Mouse (Mus musculus) layer of hippocampus, adult 11-12 months (tissue): Measurements from ENCODE around the gene Smpdl3b.
"Not testable (repeated sequence)": the region's sequence is repeated elsewhere in the genome, so short reads cannot be mapped to it uniquely, and the experiment has no call there.

ENCODE experiments used
- DNase-seq: peaks from one replicate; pipeline ENCODE4 v3.0.0; 2022; ENCODE audit warnings: low spot score

Smpdl3b gene

DNA sequence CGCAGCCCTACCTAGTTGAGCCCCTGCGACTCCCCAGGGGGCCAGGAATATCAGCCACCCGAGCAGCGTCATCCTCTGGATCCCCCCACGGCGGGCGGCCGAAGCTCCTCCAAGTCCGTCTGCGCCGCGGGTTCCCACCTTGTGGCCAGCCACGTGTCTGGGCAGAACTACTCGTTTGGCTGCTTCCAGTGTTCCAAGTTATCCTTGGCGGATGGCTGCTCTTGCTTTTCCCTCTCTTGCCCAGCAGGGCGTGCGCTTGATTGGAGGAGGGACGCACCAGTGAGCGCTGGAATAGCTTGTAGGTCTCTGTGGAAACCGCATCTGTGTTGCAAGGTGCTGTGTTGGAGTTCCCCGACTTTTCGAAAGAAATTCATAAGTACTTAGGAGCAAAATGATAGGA is at the start of gene Smpdl3b:
Gene Smpdl3b (minus strand): TSS at position 279 of the 400 bp plus-strand sequence.
- DNase-seq: peak; percentile 69

GRCm38 (mm10) chr4:132806620-132807191 is 49.7 kb upstream of the Smpdl3b start:
- no peak for DNase-seq

DNA sequence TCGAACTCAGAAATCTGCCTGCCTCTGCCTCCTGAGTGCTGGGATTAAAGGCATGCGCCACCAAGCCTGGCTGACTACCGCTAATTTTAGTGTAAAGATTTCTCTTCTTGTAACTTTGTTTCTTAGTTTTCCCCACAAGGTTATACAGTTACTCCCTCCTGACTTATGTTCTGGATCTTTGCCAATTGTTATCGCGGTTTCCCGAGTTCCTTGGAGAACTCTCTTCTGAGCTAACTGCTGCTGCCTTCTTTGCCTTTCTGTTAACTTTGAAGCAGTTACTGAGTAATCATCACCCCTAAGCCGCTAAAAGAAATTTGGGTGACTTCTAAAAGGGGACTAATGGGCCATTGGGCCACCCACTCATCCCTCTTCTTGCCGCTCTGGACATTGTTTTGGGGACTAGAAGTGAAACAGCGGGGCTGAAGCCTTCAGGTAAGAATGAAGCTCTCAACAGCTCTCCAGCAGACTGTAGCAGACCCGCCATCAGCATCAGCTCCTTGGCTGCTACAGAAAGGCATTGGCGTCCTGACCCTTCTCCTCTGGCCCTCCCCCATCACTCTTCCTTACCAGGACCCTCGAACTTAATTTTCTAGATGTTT is 48.6 kb upstream of the Smpdl3b start:
- no peak for DNase-seq

GRCm38 (mm10) chr4:132805146-132805545 is 48.1 kb upstream of the Smpdl3b start:
- no peak for DNase-seq

DNA sequence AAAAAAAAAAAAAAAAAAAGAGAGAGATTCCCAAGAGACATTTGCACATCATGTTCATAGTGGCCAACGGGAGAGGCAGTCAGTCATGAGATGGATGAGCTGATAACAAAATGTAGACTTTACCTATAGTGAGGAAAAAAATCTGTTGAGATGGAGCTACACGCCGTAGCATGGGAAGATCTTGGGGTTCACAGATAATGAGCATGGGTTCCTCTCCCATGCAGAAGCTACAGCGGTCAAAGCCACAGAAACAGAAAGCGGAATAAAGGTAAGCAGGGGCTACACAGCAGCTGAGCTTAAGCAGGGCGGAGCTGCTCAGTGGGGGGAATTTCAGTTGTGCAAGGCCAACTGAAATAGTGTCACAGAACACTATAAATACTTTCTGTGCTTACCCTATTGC is 47.3 kb upstream of the Smpdl3b start:
- no peak for DNase-seq

GRCm38 (mm10) chr4:132803876-132804275 is 46.8 kb upstream of the Smpdl3b start:
- DNase-seq: no peak

DNA sequence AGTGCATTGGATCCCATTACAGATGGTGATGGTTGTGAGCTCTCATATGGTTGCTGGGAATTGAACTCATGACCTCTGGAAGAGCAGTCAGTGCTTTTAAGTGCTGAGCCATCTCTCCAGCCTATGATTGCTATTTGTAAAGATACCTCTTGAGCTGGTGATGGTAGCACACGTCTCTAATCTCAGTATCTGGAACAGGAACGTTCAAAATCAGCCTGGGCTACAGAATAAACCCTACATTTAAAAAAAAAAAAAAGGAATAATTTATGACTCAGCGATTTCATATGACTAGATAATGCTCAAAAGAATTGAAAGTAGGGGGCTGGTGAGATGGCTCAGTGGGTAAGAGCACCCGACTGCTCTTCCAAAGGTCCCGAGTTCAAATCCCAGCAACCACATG is 46.2 kb upstream of the Smpdl3b start:
- no peak for DNase-seq

DNA sequence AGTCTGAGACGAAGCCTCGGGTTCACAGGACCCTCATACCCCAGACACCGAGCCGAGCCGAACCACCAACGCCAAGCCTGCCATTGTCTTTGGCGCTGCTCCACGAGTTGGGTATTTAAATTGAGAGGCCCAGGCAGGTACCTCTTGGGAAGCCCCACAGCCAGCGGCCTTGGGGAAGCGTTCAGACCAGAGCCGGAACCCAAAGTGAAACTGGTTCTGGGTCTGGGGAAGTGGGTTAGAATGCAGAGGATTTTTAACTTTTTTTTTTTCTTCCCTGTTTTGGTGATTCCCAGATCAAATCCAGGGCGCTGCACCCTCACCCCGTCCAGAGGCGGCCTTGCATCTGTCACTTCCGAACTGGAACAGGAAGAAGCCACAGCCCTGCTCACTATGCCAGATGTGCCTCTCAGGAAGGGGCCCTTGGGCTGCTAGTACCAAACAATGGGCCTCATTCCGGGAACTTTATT is 45.2 kb upstream of the Smpdl3b start:
- no peak for DNase-seq

- DNase-seq: no peak
Measured at GRCm38 (mm10) chr4:132801176-132802077, 44.4 kb upstream of the Smpdl3b start.

- DNase-seq: no peak
Measured at GRCm38 (mm10) chr4:132799845-132800244, 42.8 kb upstream of the Smpdl3b start.

GRCm38 (mm10) chr4:132798666-132799065 is 41.6 kb upstream of the Smpdl3b start:
- DNase-seq: not testable (repeated sequence)

- DNase-seq: no peak
Measured at GRCm38 (mm10) chr4:132798028-132798427, 41.0 kb upstream of the Smpdl3b start.

- no peak for DNase-seq
Measured at GRCm38 (mm10) chr4:132797461-132797860, 40.4 kb upstream of the Smpdl3b start.

GRCm38 (mm10) chr4:132796196-132796886 is 39.3 kb upstream of the Smpdl3b start, which contains the start of gene Themis2:
TSS of gene Themis2 (minus strand) at chr4:132796387.
- DNase-seq: peak; percentile 68

- no peak for DNase-seq
Measured at GRCm38 (mm10) chr4:132795171-132795570, 38.1 kb upstream of the Smpdl3b start.

- no peak for DNase-seq
Measured at GRCm38 (mm10) chr4:132794760-132795159, 37.7 kb upstream of the Smpdl3b start.

DNA sequence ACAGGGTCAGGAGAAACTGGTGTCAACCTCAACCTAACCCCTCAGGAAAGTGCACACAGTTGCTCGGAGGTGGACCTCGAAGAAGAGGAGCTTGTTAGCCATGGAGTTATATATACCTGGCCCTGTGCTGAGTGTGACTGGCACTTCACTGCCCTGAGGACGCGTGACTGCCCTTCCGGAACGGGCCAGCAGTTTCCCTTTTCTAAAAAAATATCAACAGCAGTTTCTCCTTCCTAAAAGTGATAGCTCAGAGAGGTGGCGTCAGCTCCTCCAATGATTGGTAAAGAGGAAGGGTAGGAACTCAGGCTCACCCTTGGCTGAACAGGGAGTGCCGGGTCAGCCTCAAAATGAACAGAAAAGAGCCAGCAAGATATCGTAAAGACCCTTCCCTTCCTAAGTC is 37.0 kb upstream of the Smpdl3b start:
- DNase-seq: no peak

DNA sequence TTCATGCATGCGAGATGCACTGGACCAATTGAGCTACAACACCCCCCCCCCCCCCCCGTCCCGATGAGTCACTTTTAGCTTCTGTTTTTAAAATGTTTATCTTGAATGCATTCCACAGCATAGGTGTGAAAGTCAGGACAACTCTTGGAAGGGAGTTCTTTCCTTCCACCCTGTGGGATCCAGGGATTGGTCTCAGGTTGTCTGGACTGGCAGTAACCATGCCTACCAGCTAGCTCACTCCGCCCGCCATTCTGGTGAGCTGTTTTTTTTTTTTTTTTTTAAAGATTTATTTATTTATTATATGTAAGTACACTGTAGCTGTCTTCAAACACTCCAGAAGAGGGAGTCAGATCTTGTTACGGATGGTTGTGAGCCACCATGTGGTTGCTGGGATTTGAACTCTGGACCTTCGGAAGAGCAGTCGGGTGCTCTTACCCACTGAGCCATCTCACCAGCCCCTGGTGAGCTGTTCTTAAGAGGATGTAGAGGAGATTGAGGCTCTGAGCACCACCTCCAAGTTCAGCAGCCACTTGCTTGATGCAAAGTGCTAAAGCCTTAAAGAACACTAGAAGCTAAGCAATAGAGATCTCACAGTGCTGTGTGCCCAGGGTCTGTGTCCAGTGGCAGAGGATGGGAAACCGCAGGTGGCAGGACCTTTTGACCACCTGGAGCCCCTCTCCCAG is 36.4 kb upstream of the Smpdl3b start:
- DNase-seq: not testable (repeated sequence)

DNA sequence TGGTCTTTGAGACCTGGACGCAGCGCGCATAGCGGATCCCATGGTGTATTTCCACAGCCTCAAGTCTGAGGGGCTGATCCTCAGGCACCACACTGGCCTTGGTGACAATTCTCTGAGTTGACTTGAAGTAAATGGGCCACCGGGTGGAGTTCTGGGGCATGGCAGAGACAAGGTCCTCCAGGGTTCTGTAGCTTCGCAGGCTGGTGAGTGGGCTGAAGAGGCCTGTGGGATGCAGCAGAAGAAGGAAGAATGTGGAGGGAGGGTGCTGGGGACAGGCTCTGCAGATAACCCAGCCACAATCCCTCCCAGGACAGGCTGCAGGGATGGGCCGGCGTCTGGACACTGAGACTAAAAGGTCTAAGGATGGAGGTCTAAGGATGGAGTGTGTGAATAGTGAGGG is 32.7 kb upstream of the Smpdl3b start:
- no peak for DNase-seq

DNA sequence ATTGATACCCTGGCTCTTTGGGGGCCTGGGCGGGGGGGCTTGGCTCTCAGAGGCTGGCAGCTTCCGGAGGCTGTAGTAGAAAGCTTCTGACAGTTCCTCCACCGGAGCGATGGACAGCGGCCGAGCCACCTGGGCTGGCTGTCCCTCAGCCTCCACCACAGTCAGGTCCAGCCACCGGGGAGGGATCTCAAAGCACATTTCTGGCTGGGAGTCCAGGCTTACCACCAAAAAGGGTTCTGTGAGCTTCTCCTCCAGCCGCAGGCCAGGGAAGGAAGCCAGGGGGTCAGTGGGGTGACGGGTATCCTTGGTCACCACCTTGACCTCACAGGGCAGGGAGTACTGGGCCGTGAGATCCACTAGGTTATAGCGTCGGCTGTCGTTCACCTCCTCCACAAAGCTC is 28.2 kb upstream of the Smpdl3b start:
- no peak for DNase-seq

GRCm38 (mm10) chr4:132783732-132784131 is 26.7 kb upstream of the Smpdl3b start:
- DNase-seq: no peak

DNA sequence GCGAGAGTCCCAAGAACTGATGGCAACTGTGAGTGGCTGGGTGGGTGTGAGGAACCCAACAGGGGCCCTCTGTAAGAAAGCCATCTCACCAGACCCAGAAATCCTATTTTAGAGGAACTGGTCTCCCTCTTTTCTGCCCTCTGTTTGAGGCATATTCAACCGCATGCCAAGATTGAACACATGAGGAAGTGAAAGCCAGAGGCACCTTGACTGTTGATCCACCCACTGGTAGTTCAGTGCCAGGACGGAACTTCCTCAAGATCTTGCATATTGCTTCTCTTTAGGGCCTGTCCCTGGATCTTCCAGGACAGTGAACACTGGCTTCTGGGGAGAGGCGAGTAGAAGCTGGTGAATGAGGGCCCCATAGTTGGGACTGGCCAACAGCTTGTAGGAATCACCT is 23.2 kb upstream of the Smpdl3b start:
- no peak for DNase-seq
